Mouse (Mus musculus) heart, postnatal 36 days (tissue): ENCODE results near the gene Kcnj15. TPM values are rescaled to one million over a fixed set of nuclear protein-coding genes. Genes with fewer than 3 reads are reported as not detected.

ENCODE experiments used
- DNase-seq, 2 experiments: peaks; one replicate each; pipeline ENCODE4 v3.0.0; 2021 to 2022
- intact Hi-C: fragments of 180-260 bp; cut with DNase I; formaldehyde crosslinking; loops from one replicate; pipeline ENCODE4 v1.15.1; 2025
- total RNA-seq, 2 experiments: library from RNA; stranded (reverse); gene quantifications; 2 replicates each; pipeline ENCODE4 v1.2.3; 2021

Gene Kcnj15
- total RNA-seq, 2 experiments from 2014 or later: 1.6 to 2.1 TPM

GRCm38 (mm10) chr16:95244626-95245303, 12.6 kb upstream of the Kcnj15 start:
- intact Hi-C loops: no loop called here
- DNase-seq: no peak

DNA sequence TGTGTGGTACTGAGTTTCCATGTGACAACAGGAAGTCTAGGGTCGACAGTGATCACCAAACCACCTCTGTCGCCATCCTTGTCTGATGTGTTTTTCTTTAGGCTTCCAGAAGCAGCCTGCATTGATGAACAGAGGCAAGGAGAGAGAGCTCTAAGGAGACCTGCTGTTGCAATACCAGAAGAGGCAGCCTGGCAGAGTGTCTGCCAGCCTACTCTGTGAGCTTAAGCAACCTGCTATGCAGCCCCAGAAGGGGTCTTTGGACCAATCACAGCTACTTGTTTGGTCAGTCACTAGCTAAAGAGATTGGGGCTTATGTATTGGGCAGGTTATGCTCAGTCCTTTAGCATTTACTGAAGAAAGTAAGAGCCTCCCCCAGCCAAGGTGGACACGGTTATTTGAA, 11.9 kb upstream of the Kcnj15 start:
- intact Hi-C loops: no loop called here

DNA sequence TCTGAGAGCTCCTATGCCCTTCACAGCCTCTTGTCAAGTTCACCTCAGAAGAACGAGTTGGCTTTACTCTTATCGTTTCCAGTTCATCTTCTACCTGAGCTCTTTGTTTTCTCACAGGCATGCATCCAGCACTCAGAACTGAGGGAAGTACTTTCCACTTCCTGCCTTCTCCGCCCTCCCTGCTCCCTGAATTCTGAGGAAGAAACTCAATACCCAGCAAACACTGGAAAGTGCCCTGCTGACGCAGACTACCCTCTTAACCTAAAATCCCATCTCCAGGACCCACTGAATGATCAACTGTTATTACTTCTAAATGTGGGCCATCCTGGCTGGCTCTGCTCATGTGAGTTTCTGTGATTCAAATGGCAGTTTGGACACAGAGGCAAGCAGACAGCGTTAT, 8.7 kb upstream of the Kcnj15 start:
- DNase-seq: no peak
- intact Hi-C loops: no loop called here

More for the DNA sequence above, 11.9 kb upstream of the Kcnj15 start:
- no peak for DNase-seq

- DNase-seq: no peak
- intact Hi-C loops: no loop called here
Observed at GRCm38 (mm10) chr16:95256648-95257047, 710 bp upstream of the Kcnj15 start.

- no peak for DNase-seq
- intact Hi-C loops: no loop called here
Observed at GRCm38 (mm10) chr16:95258100-95258499, 742 bp downstream of the Kcnj15 start.

- DNase-seq: no peak
- intact Hi-C loops: no loop called here
Observed at GRCm38 (mm10) chr16:95259505-95259904, 2.1 kb downstream of the Kcnj15 start.

DNA sequence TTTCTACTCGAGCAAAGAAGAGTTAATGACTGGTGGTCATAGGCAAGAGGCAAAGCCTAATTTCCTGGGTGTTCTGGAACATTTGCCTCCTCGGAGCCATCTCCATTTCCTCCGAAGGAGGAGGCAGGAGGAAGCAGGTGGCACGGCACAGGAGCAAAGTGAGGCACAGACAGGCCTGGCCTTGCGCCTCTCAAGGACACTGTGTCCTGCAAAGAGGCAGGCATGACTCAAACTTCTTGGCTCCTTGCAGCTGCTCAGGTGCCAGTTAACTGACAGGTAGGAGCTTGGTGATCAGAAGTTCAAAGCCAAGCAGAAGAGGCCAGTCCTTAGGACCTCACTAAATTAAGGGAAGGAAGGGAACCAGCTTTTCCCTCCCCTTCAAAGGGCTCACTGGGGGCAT, 3.3 kb downstream of the Kcnj15 start:
- intact Hi-C loops: no loop called here
- no peak for DNase-seq

GRCm38 (mm10) chr16:95261807-95262206, 4.4 kb downstream of the Kcnj15 start:
- DNase-seq: no peak
- intact Hi-C loops: no loop called here

DNA sequence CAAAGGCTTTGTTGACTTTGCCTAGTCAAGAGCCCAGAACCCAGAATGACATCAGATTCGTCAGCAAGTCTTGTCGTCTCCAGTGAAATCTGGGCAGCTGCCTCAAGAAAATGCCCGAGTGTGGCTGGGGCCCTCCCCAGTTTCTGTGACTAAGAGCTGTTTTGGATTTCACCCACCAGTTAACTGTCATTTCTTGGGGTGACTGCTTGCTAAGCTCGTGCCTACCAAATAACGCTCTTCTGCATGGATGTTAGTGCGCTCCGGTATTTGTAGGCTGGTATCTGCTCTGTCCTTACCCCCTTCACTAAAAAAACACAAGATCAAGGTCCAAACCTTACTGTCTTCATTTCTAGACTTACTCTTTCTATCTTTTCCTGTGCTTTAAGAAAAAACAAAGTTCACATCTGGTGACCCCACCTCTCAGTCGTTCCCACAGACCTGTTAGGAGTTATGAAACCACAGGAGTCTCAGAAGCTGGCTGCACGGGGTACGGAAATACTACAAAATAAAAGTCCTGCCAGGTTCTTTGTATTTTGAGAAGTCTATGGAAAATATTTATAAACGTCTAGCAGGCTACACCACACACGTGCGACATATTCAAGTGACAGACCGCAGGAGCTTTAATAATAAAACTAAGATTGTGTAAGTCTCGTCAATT, 5.5 kb downstream of the Kcnj15 start:
- intact Hi-C loops: no loop called here
- no peak for DNase-seq

DNA sequence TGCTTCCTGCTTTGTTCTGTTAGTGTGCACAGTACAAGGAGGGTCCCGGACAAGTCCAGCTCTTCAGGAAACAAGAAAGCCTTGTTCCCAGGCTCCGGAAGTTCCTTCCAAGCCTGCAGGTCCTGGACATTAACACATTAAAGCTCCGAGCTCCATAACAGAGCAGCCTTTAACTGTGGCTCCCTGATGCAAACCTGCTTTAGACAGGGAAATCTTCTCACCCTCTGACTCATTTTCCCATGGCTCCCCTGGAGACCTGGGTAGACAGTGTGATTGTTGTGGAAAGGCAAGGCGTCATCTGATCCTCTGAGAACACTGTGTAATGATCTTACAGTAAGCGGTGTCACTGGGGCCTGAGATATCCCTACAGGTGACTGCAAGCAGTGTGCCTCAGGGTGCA, 7.0 kb downstream of the Kcnj15 start:
- intact Hi-C loops: no loop called here
- no peak for DNase-seq

GRCm38 (mm10) chr16:95267481-95268183, 10.3 kb downstream of the Kcnj15 start:
- intact Hi-C loops: no loop called here

GRCm38 (mm10) chr16:95269610-95270009, 12.3 kb downstream of the Kcnj15 start:
- DNase-seq: no peak
- intact Hi-C loops: no loop called here

More at GRCm38 (mm10) chr16:95267481-95268183, 10.3 kb downstream of the Kcnj15 start:
- no peak for DNase-seq

DNA sequence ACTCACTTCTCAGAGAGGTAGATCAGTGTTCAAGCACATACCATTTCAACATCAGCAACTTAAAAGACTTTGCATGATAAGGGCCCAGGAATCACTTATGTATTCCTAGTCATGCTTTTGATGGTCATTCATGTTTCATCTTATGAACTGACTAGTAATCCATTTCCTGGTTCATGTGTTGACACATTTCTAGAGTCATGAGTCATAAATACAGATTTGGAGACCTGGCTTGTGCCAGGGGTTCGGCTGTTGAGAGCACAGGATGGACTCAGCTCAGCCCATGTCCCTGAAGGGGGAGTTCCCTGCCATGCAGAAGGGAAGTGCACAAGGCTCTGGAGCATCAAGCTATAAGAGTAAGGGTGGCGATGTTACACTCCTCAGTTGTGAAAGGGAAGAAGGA, 15.7 kb downstream of the Kcnj15 start:
- intact Hi-C loops: no loop called here

GRCm38 (mm10) chr16:95275713-95276502, 18.6 kb downstream of the Kcnj15 start:
- DNase-seq: no peak
- intact Hi-C loops: loop anchor here (5.0 kb wide), 1 partner anchor 49 kb away; no protein-coding TSS in a partner anchor

More for the DNA sequence above, 15.7 kb downstream of the Kcnj15 start:
- no peak for DNase-seq

- intact Hi-C loops: loop anchor here (5.0 kb wide), 1 partner anchor 52 kb away; no protein-coding TSS in a partner anchor
- no peak for DNase-seq
Observed at GRCm38 (mm10) chr16:95279015-95279414, 21.7 kb downstream of the Kcnj15 start.

DNA sequence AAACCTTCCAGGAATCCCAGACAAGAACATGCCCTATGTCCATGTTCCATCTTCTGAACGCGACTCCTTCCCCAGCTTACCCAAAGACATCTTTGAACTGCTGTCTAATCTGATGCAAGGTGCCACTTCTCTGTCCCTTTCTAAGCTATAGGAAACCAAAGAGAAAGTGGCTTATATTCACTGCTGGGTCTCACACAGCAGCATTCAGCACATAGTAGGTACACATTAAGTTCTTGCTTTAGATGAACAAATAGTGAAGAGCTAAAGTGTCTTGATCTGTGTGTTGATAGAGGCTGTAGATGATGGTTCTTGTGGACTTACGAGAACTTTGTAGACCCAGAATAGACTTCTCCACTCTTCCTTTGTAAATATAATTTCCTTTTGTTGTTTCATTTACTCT, 23.0 kb downstream of the Kcnj15 start:
- intact Hi-C loops: no loop called here
- no peak for DNase-seq

- intact Hi-C loops: no loop called here
- DNase-seq: no peak
Observed at GRCm38 (mm10) chr16:95283369-95283768, 26.0 kb downstream of the Kcnj15 start.

DNA sequence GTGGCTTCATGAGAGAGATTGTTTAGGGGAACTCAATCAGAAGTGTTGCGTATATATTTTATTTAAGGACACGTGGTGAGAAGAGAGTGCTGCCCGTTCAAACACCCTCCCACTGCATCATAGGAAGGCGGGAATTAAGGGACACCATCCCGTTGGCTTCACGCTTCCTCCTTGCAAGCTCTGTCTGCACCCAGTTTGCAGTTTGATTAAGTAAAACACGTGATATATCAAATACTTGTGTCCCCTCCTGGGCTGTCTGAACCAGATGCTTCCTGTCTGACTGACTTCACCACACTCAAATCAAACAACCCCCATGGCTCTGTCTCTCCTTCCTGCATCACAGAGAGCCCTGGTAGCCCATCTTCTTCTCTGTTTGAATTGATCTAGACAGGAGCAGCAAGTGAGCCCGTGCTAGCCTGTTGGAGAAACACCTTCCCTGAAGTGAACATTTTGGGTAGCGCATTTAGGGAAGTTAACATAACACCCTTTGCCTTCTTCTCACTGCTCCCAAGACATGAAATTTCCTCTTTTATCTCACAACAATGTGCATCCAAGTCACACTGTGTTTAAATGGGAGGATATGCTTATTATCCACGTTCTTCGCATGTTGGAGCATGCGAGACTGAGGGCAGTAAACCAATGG, 26.8 kb downstream of the Kcnj15 start:
- intact Hi-C loops: no loop called here

GRCm38 (mm10) chr16:95285043-95285442, 27.7 kb downstream of the Kcnj15 start:
- intact Hi-C loops: no loop called here
- DNase-seq: no peak

More for the DNA sequence above, 26.8 kb downstream of the Kcnj15 start:
- no peak for DNase-seq

DNA sequence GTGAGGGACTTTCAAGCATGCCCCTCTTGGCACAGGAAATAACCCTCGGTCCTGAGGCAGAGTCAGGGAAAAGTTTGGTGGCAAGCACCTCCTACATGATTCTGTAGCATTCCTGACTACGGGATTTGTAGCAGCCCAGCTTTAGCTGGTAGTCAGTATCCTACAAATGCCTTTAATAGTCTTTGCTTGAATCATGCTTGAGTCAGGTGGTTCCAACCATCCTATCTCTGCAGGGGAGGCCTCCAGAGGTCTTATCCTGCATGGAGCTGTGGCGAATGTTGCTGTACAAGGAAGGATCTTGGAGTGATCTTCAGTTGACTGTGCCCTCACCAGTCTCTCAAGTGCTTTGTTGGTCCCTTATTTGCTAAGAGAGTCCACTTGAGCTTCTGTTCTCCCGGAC, 28.4 kb downstream of the Kcnj15 start:
- no peak for DNase-seq
- intact Hi-C loops: no loop called here
